Mouse (Mus musculus) testis, postnatal 14 days (tissue): Measurements from ENCODE around the gene Tfeb.

ENCODE experiments used
- DNase-seq: peaks from one replicate; pipeline ENCODE4 v3.0.0; 2021; ENCODE audit warnings: low spot score

Tfeb gene

DNA sequence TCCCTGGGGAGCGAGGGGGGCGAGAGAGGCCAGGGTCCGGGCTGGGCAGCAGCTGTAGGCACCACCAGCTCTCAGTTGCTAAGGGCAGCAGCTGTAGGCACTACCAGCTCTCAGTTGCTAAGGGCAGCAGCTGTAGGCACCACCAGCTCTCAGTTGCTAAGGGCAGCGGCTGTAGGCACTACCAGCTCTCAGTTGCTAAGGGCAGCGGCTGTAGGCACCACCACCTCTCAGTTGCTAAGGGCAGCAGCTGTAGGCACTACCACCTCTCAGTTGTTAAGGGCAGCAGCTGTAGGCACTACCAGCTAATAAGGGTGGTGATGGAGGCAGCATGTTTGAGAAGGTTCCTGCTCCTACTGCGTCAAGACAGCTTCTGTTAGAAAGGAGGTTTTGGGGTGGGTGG is 52.2 kb downstream of the Tfeb start:
- DNase-seq, result no peak

DNA sequence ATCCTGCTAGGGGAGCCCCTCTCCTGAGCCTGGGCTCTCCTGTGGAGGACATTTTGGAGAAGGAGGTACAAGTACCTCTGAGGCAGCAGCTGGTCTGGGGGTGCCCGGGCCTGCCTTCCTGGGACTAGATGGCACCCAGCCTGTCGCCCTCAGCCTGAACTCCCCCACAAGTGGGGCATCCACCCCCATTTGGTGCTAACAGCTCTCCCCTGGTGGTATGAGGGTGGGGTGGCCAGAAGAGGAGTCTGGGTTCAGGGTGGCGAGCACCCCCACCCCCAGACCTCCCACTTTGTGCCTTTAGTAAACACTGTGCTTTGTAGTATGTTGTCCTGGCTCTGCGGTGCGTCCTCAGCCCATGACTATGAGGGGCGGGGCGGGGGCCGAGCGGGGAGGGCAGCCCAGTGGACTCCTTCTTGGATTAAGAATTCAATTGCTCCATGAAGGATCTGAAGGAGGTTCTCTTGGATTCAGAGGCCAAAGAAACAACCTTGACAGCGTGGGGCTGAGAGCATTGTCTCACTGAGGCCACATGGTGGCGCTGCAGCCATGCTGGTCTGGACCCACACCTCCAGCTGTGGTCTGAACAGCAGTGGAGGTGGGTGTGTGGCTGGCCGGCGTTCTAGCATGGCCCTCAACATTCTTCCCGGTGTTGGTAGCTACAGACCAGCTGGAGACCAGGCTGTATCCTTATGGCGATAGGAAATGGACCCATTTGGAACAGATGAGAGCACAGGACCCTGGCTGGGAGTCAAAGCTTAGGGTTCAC is 55.5 kb downstream of the Tfeb start:
- peak; percentile 67 for DNase-seq

DNA sequence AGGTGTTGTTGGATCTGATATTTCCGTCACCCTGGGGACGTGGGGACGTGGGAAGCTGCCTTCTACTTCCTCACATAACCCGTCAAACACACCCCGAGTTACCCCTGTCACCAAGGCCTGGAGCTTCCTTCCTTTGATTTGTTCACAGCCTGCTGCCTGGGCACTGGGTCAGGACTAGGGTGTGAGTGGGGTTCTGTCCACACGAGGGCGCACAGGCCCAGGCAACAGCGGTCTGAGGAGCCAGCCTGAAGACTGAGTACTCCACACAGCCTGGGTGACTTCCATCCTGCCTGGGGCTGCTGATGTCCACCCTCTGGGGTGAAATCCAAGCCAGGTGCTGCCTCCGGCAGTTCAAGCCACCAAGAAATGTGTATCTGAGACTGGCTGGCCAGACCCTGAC is 56.5 kb downstream of the Tfeb start:
- DNase-seq, result peak; percentile 67

DNA sequence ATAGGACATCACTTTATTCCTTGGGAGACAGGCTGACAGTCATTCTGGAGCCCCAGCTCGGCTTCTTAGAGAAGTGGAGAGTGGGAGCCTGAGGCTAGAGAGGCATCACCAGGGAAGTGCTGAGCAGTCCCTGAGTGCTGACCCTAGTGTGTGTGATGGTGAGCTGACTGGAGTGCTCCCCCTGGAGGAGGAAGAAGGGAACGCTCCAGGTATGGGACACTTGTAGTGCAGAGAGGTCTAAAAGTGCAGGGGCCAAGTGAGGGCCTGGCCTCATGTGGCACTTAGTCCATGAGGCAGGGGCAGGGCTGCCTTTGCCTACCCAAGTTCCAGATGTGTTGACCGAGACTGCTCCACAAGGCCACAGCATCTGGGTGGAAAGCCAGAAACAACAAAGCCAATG is 58.6 kb downstream of the Tfeb start:
- peak; percentile 34 for DNase-seq

DNA sequence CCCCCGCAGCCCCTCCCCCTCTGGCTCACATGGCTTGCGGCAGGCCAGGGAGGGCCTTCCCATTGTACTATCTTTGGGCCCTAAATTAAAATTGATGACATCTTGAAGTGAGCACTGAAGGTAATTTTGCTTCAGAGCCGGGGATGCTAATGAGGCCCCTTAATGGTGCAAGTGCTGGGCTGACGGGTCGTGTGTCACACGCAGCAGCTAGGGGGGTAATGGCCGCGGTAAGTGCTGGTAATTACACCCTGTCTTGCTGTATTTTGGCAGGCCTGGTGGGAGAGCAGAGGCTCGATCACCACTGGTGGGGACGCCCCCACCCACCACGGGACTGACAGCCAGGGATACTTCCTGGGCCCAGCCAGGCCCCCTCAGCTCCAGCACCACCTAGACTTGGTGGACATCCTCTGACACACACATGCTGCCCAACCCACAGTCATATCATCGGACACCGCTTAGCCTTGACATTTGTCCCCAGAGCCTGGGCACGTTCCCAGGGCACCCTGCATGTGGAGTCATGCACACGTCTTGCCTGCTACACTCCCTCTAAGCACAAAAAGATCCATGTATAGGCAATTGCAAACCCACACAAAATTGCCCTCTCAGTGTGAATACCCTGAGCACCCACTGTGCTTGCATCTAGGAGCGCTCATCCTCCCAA is 59.5 kb downstream of the Tfeb start:
- DNase-seq, result no peak

DNA sequence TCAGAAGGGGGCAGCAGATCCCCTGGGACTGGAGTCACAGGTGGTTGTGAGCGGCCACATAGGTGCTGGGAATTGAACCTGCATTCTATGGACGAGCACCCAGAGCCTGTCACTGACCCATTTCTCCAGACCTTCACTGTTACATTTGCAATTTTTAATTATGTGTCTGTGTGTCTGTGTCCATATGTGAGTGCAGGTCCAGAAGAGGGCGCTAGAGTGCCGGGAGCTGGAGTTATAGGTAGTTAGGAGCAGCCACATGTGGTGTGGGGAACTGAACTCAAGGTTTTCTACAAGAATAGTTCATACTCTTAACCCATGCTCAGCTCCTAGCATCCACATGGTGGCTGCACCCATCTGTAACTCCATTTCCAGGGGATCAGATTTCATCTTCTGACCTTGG is 60.1 kb downstream of the Tfeb start:
- no peak for DNase-seq

DNA sequence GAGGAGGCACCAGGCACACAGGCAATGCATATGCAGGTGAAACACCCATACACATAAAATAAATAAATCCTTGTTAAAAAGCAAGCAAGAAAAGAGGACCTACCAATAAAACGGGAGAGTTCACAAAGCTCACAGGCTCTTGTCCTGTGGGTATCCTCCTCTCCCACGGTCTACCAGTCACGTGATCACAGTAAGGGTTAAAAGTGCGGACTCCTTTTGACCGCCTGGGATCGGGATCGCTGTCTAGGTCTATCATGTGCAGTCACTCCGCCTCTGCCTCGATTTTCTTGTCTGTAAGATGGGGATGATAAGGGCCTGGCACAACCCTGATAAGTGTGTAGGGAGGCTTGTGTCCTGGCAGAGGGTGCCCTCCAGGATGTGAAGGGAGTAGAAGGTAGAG is 60.6 kb downstream of the Tfeb start:
- no peak for DNase-seq

DNA sequence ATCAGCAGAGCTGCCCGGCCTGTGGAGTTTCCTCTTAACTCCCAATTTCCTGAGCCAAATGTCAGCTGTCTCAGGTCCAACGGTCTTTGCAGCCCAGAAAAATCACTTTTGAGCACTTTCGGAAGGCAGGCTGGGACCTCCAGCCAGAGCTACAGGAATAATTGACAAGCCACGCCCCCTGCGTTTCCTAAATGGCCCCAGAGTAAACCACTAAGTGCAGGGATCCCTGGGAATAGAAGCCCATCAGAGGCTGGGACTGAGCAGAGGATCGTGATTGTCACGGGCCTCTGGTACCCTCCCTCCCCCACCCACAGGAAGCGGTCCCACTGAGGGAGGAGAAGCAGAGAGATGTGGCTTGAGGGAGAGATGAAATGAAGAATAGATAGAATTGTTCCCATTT is 66.0 kb downstream of the Tfeb start:
- no peak for DNase-seq

DNA sequence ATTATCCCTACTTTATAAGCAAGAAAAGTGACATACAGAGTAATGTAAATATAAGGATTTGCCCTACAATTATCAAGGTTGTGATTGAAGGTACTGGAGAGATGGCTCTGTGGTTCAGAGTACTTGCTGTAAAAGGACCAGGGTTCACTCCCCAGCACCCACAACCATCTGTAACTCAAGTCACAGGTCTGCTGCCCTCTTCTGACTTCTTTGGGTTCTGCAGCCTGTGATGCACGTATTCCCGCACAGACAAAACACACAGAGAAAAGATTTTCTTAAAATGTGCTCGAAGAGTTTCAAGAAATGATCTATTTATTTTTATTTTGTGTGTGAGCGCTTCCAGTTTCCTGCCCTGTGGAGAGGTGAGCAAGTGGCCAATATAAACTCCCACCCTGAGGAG is 66.8 kb downstream of the Tfeb start:
- no peak for DNase-seq

DNA sequence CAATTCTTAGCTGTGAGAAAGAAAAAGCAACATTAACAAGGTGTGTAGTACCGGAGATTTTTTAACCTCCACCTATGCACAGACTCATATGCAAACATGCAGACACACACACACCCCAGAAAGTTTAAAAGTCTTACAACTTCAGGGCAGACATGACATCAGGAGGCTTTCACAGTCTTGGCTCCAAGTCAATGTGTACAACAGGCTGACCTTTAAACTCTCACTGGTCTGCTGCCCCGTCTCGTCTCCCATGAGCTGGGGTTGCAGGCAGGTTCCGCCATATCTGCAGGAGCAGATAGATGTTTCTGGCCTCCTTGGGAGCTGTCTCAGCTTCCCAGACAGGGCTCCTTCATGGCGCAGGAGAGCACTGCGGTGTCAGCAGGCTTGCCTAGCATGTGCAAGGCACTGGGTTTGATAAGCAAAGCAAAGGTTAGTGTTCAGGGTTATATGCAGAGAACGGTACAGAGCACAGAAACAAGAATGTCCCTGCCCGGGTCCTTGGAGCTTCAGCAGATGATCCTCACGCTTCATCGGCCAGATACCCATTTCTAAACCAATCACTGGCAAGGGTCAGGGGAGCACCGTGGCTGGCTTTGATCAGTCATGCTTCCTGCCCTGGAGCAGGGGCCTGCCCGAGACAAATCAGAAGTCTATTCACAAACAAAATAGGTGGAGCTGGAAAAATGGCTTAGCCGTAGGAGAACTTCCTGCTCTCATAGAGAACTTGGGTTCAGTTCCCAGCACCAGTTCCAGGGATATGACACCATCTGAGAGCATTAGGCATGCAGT is 68.4 kb downstream of the Tfeb start:
- no peak for DNase-seq

DNA sequence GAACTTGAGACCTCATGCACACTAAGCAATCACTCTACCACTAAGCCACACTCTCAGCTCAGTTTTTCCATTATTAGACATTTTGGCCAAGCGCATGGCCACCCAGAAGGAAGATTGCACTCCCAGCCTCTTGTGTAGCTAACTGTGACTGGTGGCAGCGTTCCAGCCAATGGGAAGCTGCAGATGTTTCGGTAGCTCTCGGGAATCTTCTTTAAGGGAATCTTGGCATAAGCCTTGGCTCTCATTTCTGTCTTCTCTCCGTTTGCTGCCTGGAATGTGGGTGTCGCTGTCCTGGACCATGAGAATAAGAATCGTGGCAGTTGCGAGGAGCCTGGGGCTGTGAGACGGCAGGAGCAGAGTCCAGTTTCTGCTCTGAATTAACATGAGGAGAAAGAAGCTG is 69.4 kb downstream of the Tfeb start:
- no peak for DNase-seq

DNA sequence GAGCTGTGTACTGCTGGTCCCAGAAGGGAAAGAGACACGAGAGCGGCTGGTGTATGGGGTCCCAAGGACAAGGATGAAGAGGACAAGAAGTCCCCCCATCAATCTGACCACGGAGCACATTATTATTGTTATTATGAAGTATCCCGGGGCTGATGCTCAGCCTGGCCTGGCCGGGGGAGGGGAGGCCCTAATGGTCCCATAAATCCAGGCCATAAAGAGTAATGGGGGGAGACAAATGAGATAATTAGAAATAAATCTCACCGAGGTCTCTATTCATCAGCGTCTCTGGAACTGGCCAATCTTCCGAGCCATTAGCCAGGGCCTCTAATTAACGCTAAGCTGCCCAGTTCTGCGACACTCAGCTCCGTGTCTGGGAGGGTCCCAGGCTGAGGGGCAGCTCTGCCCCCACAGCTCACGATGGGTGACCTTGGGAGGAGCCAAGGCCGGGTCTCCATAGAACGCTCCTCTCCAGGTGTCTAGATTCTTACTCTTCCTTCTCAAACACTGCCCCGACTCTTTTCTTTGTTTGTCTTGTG is 74.5 kb downstream of the Tfeb start:
- DNase-seq, result no peak

DNA sequence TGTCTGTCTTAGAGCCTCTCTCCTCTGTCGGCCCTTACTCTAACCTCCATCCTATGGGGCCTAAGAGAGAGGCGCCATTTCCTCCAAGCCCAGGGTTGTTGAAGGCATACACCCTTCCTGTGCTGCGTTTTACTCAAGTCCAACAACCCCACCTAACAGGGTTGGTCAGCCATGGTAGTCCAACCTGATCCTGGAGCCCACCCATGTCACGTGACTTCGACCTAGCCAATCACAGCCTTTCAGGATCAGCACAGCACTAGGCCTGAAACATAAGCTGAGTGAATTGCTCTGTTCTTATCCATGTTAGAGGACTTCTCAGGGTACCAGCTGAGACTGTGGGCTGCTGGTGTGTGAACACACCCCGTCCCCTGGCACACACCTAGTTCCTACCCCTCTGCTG is 75.4 kb downstream of the Tfeb start:
- DNase-seq, result no peak

DNA sequence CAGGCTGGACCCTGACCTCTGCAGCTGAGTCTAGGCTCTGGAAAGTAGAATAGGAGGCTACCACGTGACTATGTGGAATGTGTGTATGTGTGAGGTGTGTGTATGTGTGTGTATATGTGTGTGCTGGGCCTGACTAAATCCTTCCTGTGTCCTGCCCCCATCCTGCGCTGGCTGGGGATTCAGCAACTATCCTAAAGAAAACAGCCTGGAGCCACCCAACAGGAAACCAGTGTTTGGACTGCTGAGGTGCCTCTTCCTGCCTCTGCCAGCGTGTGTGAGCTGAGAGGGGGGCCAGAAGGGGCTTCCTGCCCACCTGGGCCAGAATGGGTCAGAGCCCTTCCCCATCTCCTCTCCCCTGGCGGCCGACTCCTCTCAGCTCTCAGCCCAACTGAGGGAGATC is 76.8 kb downstream of the Tfeb start:
- no peak for DNase-seq

DNA sequence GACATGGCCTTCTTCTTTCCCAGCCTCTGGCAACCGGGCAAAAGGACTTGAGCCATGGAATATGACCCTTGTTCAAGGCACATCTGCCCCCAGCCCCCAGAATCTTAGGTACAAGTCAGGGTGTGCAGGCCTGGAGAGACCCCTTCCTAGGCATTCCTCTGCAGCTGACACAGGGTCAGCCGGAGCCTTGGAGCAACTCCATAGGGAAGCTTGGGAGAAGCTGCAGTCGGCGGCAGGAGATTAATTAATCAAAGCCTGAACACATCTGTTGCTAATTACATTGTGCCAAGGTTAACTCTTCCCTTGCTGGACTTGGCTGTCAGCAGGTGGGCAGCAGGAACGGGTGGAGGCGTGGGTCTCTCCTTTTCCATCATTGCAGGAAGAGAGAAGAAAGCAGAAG is 77.7 kb downstream of the Tfeb start:
- DNase-seq, result no peak

DNA sequence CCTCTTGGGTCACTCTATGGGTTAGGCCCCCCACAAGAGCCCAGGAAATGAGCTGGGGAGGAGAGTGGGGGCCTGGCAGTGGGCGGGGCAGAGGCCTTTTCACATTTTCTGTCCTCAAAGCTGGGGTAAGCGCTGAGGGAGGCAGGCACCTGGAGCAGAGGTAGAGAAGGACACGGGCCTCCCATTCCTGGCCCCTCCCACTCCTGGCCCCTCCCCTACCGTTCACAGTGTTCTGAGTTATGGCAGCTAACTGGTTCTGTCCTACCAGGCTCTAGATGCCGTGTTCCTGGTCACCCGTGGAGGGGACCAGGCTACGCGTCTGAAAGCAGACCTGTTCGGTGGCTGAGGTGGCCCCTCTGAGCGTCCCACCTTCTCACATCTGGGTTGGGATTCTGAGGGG is 78.6 kb downstream of the Tfeb start:
- no peak for DNase-seq

DNA sequence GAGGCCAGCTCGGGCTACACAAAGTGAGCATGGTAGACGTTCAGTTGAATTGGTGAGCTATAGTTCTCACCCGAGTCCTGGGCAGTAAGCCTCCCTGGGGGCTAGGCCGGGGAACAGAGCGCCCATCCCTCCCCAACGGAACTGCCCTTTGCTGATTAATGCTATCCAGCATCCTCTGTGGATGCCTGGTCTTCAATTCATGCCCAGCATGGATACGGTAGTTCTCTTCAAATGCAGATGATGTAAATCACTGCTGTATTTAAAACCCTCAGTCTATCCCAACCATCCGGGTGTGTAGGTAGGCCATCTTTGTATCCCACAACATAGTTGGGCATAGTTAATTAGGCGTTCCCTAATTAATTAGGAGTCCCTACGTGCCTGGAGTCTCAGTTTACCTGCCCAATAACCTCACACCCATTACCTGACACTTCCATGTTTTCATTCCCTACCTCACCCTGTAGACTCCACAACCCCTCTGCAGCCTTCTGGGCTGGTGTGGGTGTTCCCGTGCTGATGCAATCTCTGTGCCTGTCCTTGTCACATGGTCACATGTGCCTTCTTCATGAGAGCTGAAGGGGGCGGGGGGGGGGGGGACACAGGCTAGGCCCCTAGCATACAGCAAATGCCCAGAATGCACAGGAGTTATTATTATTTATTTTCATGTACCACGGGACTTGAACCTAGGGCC is 81.4 kb downstream of the Tfeb start:
- DNase-seq, result no peak

DNA sequence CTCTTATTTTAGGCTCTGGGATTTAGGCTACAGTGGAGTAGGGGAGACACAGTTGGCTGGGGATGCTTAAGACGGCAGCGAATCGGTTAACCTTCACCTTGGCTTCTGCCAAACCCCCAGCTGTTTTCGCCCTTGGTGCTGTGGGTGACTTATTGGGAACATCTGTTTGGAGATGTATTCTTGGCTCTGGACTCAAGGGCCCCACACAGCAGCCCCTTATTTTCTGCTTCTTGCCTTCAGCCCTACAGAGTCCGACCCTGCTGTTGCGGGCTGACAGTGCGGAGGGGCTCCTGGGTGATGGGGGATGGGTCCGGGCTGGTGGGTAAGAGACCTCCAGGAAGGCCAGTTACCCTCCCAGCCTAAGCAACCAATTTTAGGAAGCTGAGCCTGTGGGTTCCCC is 84.5 kb downstream of the Tfeb start:
- no peak for DNase-seq

DNA sequence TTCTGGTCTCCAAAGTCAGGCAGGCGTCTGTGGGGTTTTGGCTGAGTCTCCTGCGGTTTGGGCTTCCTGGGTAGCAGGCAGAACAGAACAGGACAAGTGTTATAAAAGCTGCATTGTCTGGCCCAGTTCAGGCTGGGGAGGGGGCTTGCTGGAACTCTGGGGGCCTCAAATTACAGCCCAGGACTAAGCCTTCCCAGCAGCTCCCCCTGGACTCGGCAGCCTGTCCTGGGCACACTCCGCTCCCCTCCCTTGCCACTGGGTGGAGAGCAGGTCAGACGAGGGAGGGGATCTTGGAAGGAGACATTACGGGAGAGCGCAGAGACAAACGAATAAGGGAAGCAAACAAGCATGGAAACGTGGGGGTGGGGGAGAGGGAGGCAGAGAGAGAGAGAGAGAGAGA is 94.3 kb downstream of the Tfeb start:
- no peak for DNase-seq

DNA sequence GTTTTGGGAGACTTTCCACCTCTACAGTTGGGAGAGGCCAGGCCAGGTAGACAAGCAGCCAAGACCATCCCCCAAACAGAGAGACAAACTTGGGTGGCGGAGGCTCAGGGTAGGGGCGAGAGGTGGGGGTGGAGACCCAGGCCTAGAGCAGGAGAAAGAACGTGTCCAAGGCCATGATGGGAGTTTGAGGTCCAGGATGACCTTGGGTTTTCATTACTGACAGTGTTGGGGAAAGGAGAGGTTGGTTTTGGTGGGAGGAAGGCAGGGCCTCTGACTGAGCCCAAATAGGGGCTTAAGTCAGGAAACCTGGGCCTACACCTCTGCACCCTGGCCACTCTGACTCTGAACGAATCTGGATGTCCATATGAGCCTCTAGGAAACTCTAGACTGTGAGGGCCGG is 94.9 kb downstream of the Tfeb start:
- no peak for DNase-seq

DNA sequence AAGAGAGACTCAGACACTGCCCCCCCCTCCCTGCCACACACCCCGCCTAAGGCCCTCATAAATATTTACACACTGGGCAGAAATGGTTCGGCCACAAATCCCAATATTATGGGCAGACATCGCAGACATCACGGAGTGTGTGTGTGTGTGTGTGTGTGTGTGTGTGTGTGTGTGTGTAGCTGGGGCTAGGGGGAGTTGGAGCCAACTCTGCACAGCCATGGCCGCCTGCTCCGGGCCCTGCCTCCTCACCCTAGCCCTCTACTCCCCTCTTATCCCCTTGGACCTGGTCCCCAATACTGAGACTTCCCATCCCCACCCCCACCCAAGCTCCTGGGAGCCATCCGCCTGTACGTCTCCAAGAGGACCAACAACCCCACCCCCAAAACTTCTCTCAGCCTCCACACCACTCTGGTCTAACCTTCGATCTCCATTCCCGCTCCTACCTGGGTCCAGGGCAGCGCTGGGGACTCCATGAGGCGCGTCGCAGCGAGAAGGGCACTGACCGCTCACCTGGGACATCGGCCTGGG is 95.7 kb downstream of the Tfeb start:
- DNase-seq, result no peak

DNA sequence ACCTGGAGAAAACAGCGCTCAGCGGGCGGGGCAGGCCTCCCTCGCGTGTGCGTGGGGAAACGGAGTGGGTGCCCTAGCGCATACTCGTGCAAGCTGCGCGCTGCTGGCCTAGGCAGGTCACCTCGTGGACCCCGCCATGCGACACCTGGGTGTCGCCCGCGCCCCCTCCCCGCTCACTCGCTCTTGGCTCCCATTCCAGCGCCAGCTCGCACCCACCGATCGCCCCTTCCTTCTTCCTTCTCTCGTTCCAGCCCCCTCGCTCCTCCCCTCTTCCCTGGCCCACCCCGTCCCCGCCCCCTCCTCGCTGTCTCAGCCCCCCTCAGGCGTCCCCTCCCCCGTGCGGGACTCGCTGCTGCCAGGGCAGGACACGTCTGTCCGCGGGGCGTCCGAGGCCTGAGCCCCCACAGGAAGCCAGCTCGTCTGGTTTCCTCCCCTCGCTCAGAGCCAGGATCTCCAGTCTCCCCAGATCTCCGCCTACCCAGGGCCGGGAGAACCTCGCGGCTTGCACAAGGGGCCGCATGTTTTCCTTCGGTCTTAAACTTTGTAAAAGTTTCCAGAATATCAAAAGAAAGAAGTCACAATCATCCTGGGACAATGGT is 96.3 kb downstream of the Tfeb start:
- DNase-seq, result peak; percentile 30
